Mouse (Mus musculus) frontal cortex, postnatal 14 days (tissue): ENCODE measurements at regions not wholly inside any gene's neighbourhood (a gene's known extent, or its start where the extent isn't known, plus 50 kb on each side); places are given as distances from the start of the nearest gene placed in this dataset.

ENCODE experiments used
- DNase-seq, 2 experiments: peaks; one replicate each; pipeline ENCODE4 v3.0.0; 2022; ENCODE audit warnings: low spot score in 2 of 2

DNA sequence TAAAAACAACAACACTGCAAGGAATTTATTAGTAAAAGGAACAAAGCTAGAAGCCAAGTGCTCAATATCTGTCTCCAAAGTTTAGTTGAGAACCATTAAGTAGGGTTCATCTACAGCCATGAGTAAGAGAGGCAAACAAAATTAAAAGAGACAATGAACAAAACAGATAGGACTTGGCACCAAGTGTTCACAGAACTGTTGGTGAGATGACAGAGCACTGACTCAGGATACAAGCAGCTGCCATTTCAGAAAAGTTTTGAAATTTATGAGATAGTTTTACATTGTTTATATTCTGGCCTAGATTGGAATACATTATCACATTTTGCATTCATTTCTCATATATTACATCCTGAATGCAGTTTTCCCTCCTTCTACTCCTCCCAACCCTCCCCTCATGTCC lies 60.4 kb upstream of the Mbnl1 start:
- no peak for DNase-seq

- DNase-seq, result no peak
Measured at GRCm38 (mm10) chr3:60413749-60414148, 58.9 kb upstream of the Mbnl1 start.

DNA sequence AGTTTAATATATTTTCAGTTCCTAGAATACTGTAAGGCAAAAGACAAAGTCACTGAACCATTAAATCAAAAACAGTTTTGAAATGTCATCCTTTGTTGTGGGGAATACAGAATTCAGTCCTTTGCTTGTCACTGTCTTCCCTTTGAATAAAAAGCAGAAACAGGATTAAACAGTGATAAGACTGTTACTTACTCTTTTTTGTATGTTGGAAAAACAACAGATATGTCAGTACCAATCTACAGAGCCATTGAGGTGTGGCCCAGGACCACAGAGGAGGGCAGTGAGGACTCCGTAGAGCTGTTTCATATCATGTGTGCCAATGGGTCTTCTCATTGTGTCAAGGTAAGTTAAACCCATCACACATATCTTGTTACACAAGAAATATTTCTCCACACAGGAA lies 55.6 kb upstream of the Mbnl1 start:
- DNase-seq, result no peak

DNA sequence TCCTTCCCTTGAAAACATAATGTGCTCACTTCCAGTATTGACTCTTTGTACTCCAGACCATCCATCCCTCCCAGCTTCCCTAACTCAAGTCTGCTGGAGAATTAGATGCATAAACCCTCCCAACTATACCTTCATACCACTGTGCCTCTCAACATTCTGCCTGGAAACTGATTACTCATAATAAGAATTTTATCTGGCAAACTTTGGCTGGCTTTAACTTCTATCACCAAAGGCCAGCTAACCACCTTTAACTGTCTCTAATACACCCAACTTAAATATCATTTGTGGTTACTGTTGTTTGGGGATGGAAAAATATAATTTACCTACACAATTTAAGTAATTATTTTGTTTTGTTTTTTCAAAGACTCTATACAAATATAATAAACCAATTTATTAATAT lies 54.0 kb upstream of the Mbnl1 start:
- DNase-seq, result no peak

- no peak for DNase-seq
Measured at GRCm38 (mm10) chr3:60419216-60419615, 53.4 kb upstream of the Mbnl1 start.
